Mouse (Mus musculus): ENCODE results near the gene Nlrc5. TPM values are rescaled to one million over a fixed set of nuclear protein-coding genes. Genes with fewer than 3 reads are reported as not detected.

Nlrc5 gene
- polyA plus RNA-seq, 1 experiment from 2014 or later: not detected

GRCm38 (mm10) chr8:94432212-94432611, 1.9 kb upstream of the Nlrc5 start:
- peaks cover 23% of the 10 kb centered on the region for H3K27me3 ChIP-seq (replicated peaks; ENCODE audit: control insufficient read depth, insufficient read depth, low read length)
- H3K9me3 ChIP-seq (ENCODE audit: control insufficient read depth, low read length): no peaks in the 10 kb centered on the region
- H3K4me1 ChIP-seq (replicated peaks; ENCODE audit: control insufficient read depth, insufficient read depth, low read length): 0 out of 2 replicates have a peak, but pooled peaks cover 3% of the 10 kb centered on the region
- no peak for ATAC-seq (replicated peaks; ENCODE audit: low FRiP score)
- 72% methylated on average over 3 of the region's 3 CpGs for WGBS
- H3K4me3 ChIP-seq (ENCODE audit: low read depth, low read length): no peak overlapping the region
- no peak for DNase-seq (ENCODE audit: low spot score)
- H3K36me3 ChIP-seq (ENCODE audit: control insufficient read depth, insufficient read depth, low read length): no peaks in the 10 kb centered on the region
- H3K4me2 ChIP-seq: no peak overlapping the region
- no peak overlapping the region for H3K9ac ChIP-seq (ENCODE audit: low read depth, low read length)
- H3K27ac ChIP-seq (ENCODE audit: low read depth, low read length): no peak overlapping the region

DNA sequence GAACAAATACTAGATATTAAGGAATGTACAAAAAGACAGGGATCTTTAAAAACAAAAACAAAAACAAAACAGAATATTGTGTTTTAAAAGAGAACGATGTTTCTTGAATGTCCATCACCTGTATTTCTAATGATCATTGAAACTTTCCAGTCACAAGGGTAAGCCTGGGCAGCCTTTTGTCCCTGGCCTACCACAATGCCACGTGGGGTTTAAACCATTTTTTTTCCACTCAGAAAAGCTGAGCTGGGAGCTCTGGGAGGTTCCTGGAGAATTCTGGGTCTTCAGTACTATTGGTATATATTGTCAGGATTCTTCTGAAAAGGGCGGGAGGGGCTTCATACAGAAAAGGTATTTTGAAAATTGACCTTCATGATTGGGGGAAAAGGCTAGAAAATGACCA, 802 bp downstream of the Nlrc5 start:
- Histone ChIP-seq H3K27me3 (replicated peaks; ENCODE audit: control insufficient read depth, insufficient read depth, low read length) (peaks cover 23% of the 10 kb centered on the region), H3K27ac (ENCODE audit: low read depth, low read length) (no peak overlapping the region), H3K4me3 (ENCODE audit: low read depth, low read length) (no peak overlapping the region), H3K36me3 (ENCODE audit: control insufficient read depth, insufficient read depth, low read length) (no peaks in the 10 kb centered on the region), H3K9me3 (ENCODE audit: control insufficient read depth, low read length) (no peaks in the 10 kb centered on the region), H3K9ac (ENCODE audit: low read depth, low read length) (no peak overlapping the region), H3K4me2 (no peak overlapping the region), H3K4me1 (replicated peaks; ENCODE audit: control insufficient read depth, insufficient read depth, low read length) (0 out of 2 replicates have a peak, but pooled peaks cover 3% of the 10 kb centered on the region)
- no peak for ATAC-seq (replicated peaks; ENCODE audit: low FRiP score)
- DNase-seq (ENCODE audit: low spot score): no peak
- 80% methylated on average over 3 of the region's 3 CpGs for WGBS

DNA sequence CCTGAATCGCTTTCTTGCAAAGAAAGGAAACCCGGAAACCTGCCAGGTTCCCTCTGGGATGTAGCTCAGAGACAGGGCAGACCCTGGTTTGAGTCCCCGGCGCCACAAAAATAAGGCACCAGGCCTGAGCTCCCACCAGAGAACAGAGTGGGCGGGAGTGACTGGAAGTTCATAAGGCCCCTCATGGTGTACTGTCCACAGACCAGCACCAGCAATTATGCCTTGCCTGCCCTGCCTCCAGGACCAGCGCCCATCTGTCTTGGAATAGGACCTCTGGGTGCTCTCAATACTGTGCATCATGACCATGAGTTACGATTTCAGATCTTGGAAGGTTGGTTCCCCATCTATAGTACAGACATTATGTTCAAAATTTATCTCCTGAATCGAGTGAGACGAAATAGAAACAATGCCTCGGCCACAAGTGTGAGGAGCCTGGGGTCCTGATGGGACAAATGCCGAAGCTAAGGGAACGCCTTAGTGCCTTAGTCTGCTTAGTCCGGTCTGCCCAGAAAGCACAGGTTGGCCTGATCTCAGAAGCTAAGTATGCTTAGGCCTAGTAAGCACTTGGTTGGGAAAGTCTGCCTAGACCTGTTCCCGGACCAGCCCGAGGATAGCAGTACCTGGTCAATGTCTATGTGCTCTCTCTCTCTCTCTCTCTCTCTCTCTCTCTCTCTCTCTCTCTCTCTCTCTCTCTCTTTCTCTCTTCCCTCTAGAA, 1.4 kb downstream of the Nlrc5 start:
- no peaks in the 10 kb centered on the region for H3K36me3 ChIP-seq (ENCODE audit: control insufficient read depth, insufficient read depth, low read length)
- H3K4me1 ChIP-seq (replicated peaks; ENCODE audit: control insufficient read depth, insufficient read depth, low read length): 0 out of 2 replicates have a peak, but pooled peaks cover 3% of the 10 kb centered on the region
- H3K9me3 ChIP-seq (ENCODE audit: control insufficient read depth, low read length): no peaks in the 10 kb centered on the region
- no peak for ATAC-seq (replicated peaks; ENCODE audit: low FRiP score)
- WGBS: 86% methylated on average over 15 of the region's 15 CpGs
- H3K27me3 ChIP-seq (replicated peaks; ENCODE audit: control insufficient read depth, insufficient read depth, low read length): peaks cover 23% of the 10 kb centered on the region
- no peak overlapping the region for H3K9ac ChIP-seq (ENCODE audit: low read depth, low read length)
- no peak overlapping the region for H3K4me2 ChIP-seq
- H3K27ac ChIP-seq (ENCODE audit: low read depth, low read length): no peak overlapping the region
- H3K4me3 ChIP-seq (ENCODE audit: low read depth, low read length): no peak overlapping the region
- no peak for DNase-seq (ENCODE audit: low spot score)

- H3K4me2 ChIP-seq: no peak overlapping the region
- no peak overlapping the region for H3K4me3 ChIP-seq (ENCODE audit: low read depth, low read length)
- ATAC-seq (replicated peaks; ENCODE audit: low FRiP score) (no peak), DNase-seq (ENCODE audit: low spot score) (no peak)
- 0 out of 2 replicates have a peak, but pooled peaks cover 3% of the 10 kb centered on the region for H3K4me1 ChIP-seq (replicated peaks; ENCODE audit: control insufficient read depth, insufficient read depth, low read length)
- no peaks in the 10 kb centered on the region for H3K36me3 ChIP-seq (ENCODE audit: control insufficient read depth, insufficient read depth, low read length)
- H3K27ac ChIP-seq (ENCODE audit: low read depth, low read length): no peak overlapping the region
- H3K27me3 ChIP-seq (replicated peaks; ENCODE audit: control insufficient read depth, insufficient read depth, low read length): peaks cover 23% of the 10 kb centered on the region
- H3K9me3 ChIP-seq (ENCODE audit: control insufficient read depth, low read length): no peaks in the 10 kb centered on the region
- H3K9ac ChIP-seq (ENCODE audit: low read depth, low read length): no peak overlapping the region
- WGBS: 85% methylated on average over 5 of the region's 5 CpGs
Observed at GRCm38 (mm10) chr8:94436112-94436572, 2.0 kb downstream of the Nlrc5 start.

DNA sequence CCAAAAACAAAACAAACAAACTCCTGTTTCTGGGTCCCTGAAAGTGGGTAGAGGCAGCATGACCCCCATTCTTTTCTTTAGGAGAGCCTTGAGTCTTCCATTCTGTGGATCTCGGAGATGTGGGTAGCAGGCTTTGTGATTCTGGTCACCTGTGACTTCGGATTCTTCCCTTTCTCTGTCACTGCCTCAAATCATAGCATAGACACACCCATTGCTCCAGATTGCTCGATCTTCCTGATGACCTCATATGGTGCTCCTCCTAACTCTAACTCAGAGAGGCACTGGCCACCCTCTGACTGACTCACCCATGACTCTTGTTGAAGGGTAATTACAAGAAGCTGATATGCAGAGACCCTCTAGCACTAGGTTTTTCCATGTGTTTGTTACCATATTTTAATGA, 2.7 kb downstream of the Nlrc5 start:
- no peak overlapping the region for H3K4me2 ChIP-seq
- 68% methylated on average over 3 of the region's 3 CpGs for WGBS
- H3K4me1 ChIP-seq (replicated peaks; ENCODE audit: control insufficient read depth, insufficient read depth, low read length): 0 out of 2 replicates have a peak, but pooled peaks cover 3% of the 10 kb centered on the region
- no peak overlapping the region for H3K27ac ChIP-seq (ENCODE audit: low read depth, low read length)
- peaks cover 23% of the 10 kb centered on the region for H3K27me3 ChIP-seq (replicated peaks; ENCODE audit: control insufficient read depth, insufficient read depth, low read length)
- no peak for ATAC-seq (replicated peaks; ENCODE audit: low FRiP score)
- H3K36me3 ChIP-seq (ENCODE audit: control insufficient read depth, insufficient read depth, low read length): no peaks in the 10 kb centered on the region
- DNase-seq (ENCODE audit: low spot score): no peak
- no peak overlapping the region for H3K9ac ChIP-seq (ENCODE audit: low read depth, low read length)
- no peaks in the 10 kb centered on the region for H3K9me3 ChIP-seq (ENCODE audit: control insufficient read depth, low read length)
- H3K4me3 ChIP-seq (ENCODE audit: low read depth, low read length): no peak overlapping the region

DNA sequence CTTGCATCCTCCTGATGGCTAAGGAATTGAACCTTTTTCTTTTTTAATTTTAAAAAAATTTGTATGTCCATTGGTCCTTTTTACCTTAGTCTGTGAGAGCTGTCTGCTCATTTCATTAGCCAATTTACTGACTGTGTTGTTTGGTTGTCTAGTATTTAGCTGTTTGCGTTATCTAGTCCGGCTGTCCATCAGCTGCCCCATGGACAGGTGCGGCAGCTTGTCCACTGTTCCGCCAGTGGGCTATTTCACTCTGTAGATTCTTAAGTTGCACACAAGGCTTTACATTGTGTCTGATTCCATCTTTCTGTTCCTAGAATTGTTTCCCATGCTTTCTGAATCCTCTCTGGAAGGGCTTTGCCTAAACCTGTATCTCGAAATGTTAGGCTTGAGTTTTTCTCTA, 4.5 kb downstream of the Nlrc5 start:
- DNase-seq (ENCODE audit: low spot score) (no peak), ATAC-seq (replicated peaks; ENCODE audit: low FRiP score) (no peak)
- H3K9me3 ChIP-seq (ENCODE audit: control insufficient read depth, low read length): no peaks in the 10 kb centered on the region
- no peak overlapping the region for H3K9ac ChIP-seq (ENCODE audit: low read depth, low read length)
- no peaks in the 10 kb centered on the region for H3K36me3 ChIP-seq (ENCODE audit: control insufficient read depth, insufficient read depth, low read length)
- peaks cover 9% of the 10 kb centered on the region for H3K27me3 ChIP-seq (replicated peaks; ENCODE audit: control insufficient read depth, insufficient read depth, low read length)
- 86% methylated on average over 5 of the region's 5 CpGs for WGBS
- H3K4me1 ChIP-seq (replicated peaks; ENCODE audit: control insufficient read depth, insufficient read depth, low read length): 0 out of 2 replicates have a peak, but pooled peaks cover 3% of the 10 kb centered on the region
- no peak overlapping the region for H3K4me2 ChIP-seq
- H3K4me3 ChIP-seq (ENCODE audit: low read depth, low read length): no peak overlapping the region
- no peak overlapping the region for H3K27ac ChIP-seq (ENCODE audit: low read depth, low read length)

DNA sequence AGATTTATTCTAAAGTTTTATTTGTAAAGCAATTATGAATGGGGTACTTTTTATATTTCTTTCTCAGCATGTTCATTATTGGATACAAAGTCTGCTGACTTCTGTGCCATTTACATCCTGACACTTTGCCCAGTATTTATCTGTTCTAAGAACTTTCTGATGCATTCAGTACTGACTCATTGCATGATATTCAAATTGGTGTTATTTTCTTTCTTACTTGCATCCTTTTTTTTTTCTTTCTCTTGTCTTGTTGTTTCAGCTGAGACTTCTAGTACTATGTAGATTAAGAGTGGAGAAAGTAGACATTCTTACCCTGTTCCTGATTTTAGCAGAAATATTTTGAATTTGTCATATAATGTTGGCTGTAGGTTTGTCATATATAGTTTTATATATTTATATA, 5.5 kb downstream of the Nlrc5 start:
- no peak overlapping the region for H3K27ac ChIP-seq (ENCODE audit: low read depth, low read length)
- peaks cover 3% of the 10 kb centered on the region for H3K27me3 ChIP-seq (replicated peaks; ENCODE audit: control insufficient read depth, insufficient read depth, low read length)
- H3K36me3 ChIP-seq (ENCODE audit: control insufficient read depth, insufficient read depth, low read length): no peaks in the 10 kb centered on the region
- no peak overlapping the region for H3K4me2 ChIP-seq
- no peaks in the 10 kb centered on the region for H3K4me1 ChIP-seq (replicated peaks; ENCODE audit: control insufficient read depth, insufficient read depth, low read length)
- no peak overlapping the region for H3K9ac ChIP-seq (ENCODE audit: low read depth, low read length)
- H3K4me3 ChIP-seq (ENCODE audit: low read depth, low read length): no peak overlapping the region
- DNase-seq (ENCODE audit: low spot score) (no peak), ATAC-seq (replicated peaks; ENCODE audit: low FRiP score) (no peak)
- H3K9me3 ChIP-seq (ENCODE audit: control insufficient read depth, low read length): no peaks in the 10 kb centered on the region

DNA sequence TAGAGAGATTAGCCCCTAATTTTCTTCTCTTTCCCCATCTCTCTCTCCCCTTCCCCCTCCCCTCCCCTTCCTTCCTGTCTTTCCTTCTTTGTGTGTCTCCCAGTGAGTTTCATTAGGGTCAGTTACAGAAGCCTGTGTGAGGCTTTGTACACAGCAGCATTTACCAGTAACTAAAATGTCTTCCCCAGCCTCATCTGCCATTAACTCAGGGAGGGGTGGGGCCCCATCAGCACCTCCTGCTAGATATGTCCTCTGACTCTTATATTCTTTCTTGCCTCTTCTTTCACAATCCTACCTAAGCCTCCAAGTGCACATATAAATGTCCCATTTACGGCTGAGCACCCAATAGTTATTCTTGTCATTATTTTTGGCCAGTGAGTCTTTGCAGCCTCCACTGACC, 6.2 kb downstream of the Nlrc5 start:
- no peaks in the 10 kb centered on the region for H3K9me3 ChIP-seq (ENCODE audit: control insufficient read depth, low read length)
- H3K9ac ChIP-seq (ENCODE audit: low read depth, low read length): no peak overlapping the region
- no peaks in the 10 kb centered on the region for H3K36me3 ChIP-seq (ENCODE audit: control insufficient read depth, insufficient read depth, low read length)
- no peak overlapping the region for H3K27ac ChIP-seq (ENCODE audit: low read depth, low read length)
- H3K4me2 ChIP-seq: no peak overlapping the region
- no peak overlapping the region for H3K4me3 ChIP-seq (ENCODE audit: low read depth, low read length)
- no peak for ATAC-seq (replicated peaks; ENCODE audit: low FRiP score)
- H3K4me1 ChIP-seq (replicated peaks; ENCODE audit: control insufficient read depth, insufficient read depth, low read length): no peaks in the 10 kb centered on the region
- WGBS: 87% methylated on average over 1 of the region's 1 CpGs
- DNase-seq (ENCODE audit: low spot score): no peak
- no peaks in the 10 kb centered on the region; the same call in 1 of the 2 replicates for H3K27me3 ChIP-seq (replicated peaks; ENCODE audit: control insufficient read depth, insufficient read depth, low read length)

- Histone ChIP-seq H3K27ac (ENCODE audit: low read depth, low read length) (no peak overlapping the region), H3K4me3 (ENCODE audit: low read depth, low read length) (no peak overlapping the region), H3K9ac (ENCODE audit: low read depth, low read length) (no peak overlapping the region), H3K36me3 (ENCODE audit: control insufficient read depth, insufficient read depth, low read length) (no peaks in the 10 kb centered on the region), H3K4me2 (no peak overlapping the region), H3K4me1 (replicated peaks; ENCODE audit: control insufficient read depth, insufficient read depth, low read length) (no peaks in the 10 kb centered on the region), H3K9me3 (ENCODE audit: control insufficient read depth, low read length) (no peaks in the 10 kb centered on the region), H3K27me3 (replicated peaks; ENCODE audit: control insufficient read depth, insufficient read depth, low read length) (no peaks in the 10 kb centered on the region)
- WGBS: 87% methylated on average over 1 of the region's 1 CpGs
- DNase-seq (ENCODE audit: low spot score) (no peak), ATAC-seq (replicated peaks; ENCODE audit: low FRiP score) (no peak)
Observed at GRCm38 (mm10) chr8:94441686-94442085, 7.5 kb downstream of the Nlrc5 start.
